Mouse (Mus musculus) liver, embryonic 14.5 days (tissue): ENCODE results near the gene Fbxl2. TPM values are rescaled to one million over a fixed set of nuclear protein-coding genes. Genes with fewer than 3 reads are reported as not detected.

Experiments
- ATAC-seq: fragments of 200-750 bp; cut with Nextera tagmentation; 2 replicates; pipeline ENCODE4 v1.8.0; 2017; ENCODE audit warnings: moderate number of reproducible peaks, mild to moderate bottlenecking, moderate library complexity; ENCODE audit not compliant: insufficient read depth
- DNase-seq, 3 experiments: peaks; one replicate each; pipeline ENCODE4 v3.0.0-alpha.2; 2012 to 2013; ENCODE audit warnings: low read depth in 3 of 3, low spot score in 3 of 3
- H3K27ac ChIP-seq: fragments of 300-500 bp; sonication (generic); 2 replicates; pipeline ENCODE4 v1.5.1; 2014; ENCODE audit warnings: moderate library complexity, mild to moderate bottlenecking, control low read depth, inconsistent platforms
- H3K27me3 ChIP-seq: fragments of 300-500 bp; sonication (generic); 2 replicates; pipeline ENCODE4 v1.6.1; 2014; ENCODE audit warnings: mild to moderate bottlenecking, low read length, moderate library complexity; ENCODE audit not compliant: control insufficient read depth, insufficient read depth
- H3K36me3 ChIP-seq: fragments of 300-500 bp; sonication (generic); replicated peaks from 2 replicates; pipeline ENCODE4 v1.6.1; 2014; ENCODE audit warnings: low read depth; ENCODE audit not compliant: control insufficient read depth, insufficient read depth
- H3K4me1 ChIP-seq, 2 experiments: fragments of 200-500 bp in 1 of 2; fragments of 300-500 bp in 1 of 2; sonication (generic) in 1 of 2; replicated peaks; 2 replicates each; pipeline ENCODE4 v1.6.1; 2012 to 2014; ENCODE audit warnings: antibody characterized with exemption in 1 of 2, inconsistent platforms in 1 of 2, low read length in 1 of 2; ENCODE audit not compliant: control insufficient read depth in 2 of 2, insufficient read depth in 2 of 2
- H3K4me2 ChIP-seq: fragments of 300-500 bp; sonication (generic); 2 replicates; pipeline ENCODE4 v1.6.1; 2014; ENCODE audit warnings: low read depth, mild to moderate bottlenecking, control low read depth, moderate library complexity
- H3K4me3 ChIP-seq, 2 experiments: fragments of 200-500 bp in 1 of 2; fragments of 300-500 bp in 1 of 2; sonication (generic) in 1 of 2; 2 replicates each; pipeline ENCODE4 v1.5.1; 2012 to 2014; ENCODE audit warnings: low read depth in 2 of 2, low read length in 2 of 2, mild to moderate bottlenecking in 2 of 2, control low read depth in 1 of 2, inconsistent platforms in 1 of 2, moderate library complexity in 1 of 2; ENCODE audit not compliant: insufficient read depth in 1 of 2
- H3K9ac ChIP-seq: fragments of 300-500 bp; sonication (generic); replicated peaks from 2 replicates; pipeline ENCODE4 v1.6.1; 2014; ENCODE audit warnings: mild to moderate bottlenecking, control low read depth, moderate library complexity
- H3K9me3 ChIP-seq: fragments of 300-500 bp; sonication (generic); 2 replicates; pipeline ENCODE4 v1.6.1; 2016; ENCODE audit warnings: low read length, mixed read lengths; ENCODE audit not compliant: control insufficient read depth
- CTCF ChIP-seq: IDR thresholded peaks from 2 replicates; pipeline ENCODE4 v1.5.1; 2016; ENCODE audit warnings: antibody characterized with exemption, low read depth, control low read depth
- EP300 ChIP-seq: IDR thresholded peaks from 2 replicates; pipeline ENCODE4 v1.6.1; 2016; ENCODE audit warnings: antibody characterized with exemption, low read depth
- WGBS: fragments of 180-500 bp; shearing (Covaris S2); extraction: QIAGEN DNeasy Blood & Tissue Kit; methylation state at CpG from one replicate; pipeline ENCODE4 v1.1.7; 2014; ENCODE audit not compliant: insufficient replicate concordance; 5-methylcytosine and 5-hydroxymethylcytosine counted together
- polyA plus RNA-seq, 2 experiments: library from polyadenylated mRNA; depleted of rRNA in 1 of 2; stranded (reverse) in 1 of 2; unstranded in 1 of 2; fragments of >200 nt; fragmentation: Nextera tagmentation in 1 of 2; extraction: Ambion mirVana in 1 of 2; gene quantifications; 2 replicates each; pipeline versions ENCODE4 v1.2.1 to v1.2.3; 2012 to 2014

Fbxl2 gene
- polyA plus RNA-seq, 2 experiments, result 0.57 to 0.80 TPM

DNA sequence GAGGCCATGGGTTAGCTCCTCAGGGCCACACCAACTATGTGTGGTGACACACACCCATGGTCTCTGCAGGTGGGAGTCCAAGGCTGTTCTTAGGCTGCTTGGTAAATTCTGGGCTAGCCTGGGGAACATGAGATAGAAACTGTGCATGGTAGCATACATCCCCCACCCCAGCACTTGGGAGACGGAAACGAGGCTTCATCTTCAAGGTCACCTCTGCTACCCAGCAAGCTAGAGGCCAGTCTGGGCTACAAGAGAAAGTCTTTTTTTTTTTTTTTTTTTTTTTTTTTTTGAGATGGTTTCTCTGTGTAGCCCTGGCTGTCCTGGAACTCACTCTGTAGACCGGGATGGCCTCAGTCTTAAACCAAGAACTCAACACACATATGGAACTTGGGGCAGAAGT lies 40.4 kb upstream of the Fbxl2 start:
- no peak for DNase-seq
- TF ChIP-seq CTCF, result no peak
- TF ChIP-seq EP300, result no peak
- H3K36me3 ChIP-seq, result no peaks in the 10 kb centered on the region

DNA sequence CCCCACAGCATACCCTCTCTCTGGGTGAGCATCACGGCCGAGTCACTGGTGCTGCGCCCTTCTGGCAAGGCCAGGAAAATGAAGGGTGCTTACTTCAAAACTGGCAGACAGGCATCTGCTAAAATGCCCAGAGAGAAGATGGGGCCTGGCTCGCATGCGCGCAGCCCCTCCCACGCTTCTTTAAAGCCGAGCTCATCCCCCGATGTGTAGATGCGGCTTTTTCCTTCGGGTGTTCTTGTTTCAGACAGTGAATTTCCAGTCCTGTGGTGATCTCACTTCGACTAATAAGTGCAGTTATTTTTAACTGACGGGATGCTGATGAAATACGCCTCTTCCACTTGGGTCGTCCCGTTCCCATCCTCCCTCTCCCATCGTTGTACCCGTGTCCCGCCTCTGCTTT lies 27.7 kb upstream of the Fbxl2 start:
- no peaks in the 10 kb centered on the region for H3K4me1 ChIP-seq

More for the DNA sequence above, 40.4 kb upstream of the Fbxl2 start:
- Histone ChIP-seq H3K4me2 (no peak overlapping the region), H3K9me3 (no peaks in the 10 kb centered on the region), H3K27ac (no peak overlapping the region), H3K4me1 (no peaks in the 10 kb centered on the region), H3K27me3 (no peaks in the 10 kb centered on the region), H3K4me3 (no peak overlapping the region), H3K9ac (no peak overlapping the region)
- no peak for ATAC-seq
- WGBS, result 63% methylated on average over 3 of the region's 3 CpGs

GRCm38 (mm10) chr9:114069372-114069771 lies 23.4 kb upstream of the Fbxl2 start:
- Histone ChIP-seq H3K9ac (no peak overlapping the region), H3K4me1 (no peaks in the 10 kb centered on the region), H3K4me2 (no peak overlapping the region), H3K9me3 (no peaks in the 10 kb centered on the region), H3K27ac (no peak overlapping the region), H3K27me3 (no peaks in the 10 kb centered on the region), H3K4me3 (no peak overlapping the region), H3K36me3 (no peaks in the 10 kb centered on the region)
- no peak for ATAC-seq
- no peak for DNase-seq
- TF ChIP-seq EP300, result no peak
- TF ChIP-seq CTCF, result no peak
- WGBS, result 46% methylated on average over 6 of the region's 6 CpGs

More for the DNA sequence above, 27.7 kb upstream of the Fbxl2 start:
- ATAC-seq, result no peak
- no peaks in the 10 kb centered on the region for H3K36me3 ChIP-seq
- H3K27me3 ChIP-seq, result no peaks in the 10 kb centered on the region
- TF ChIP-seq EP300 (no peak), CTCF (no peak)
- H3K27ac ChIP-seq, result no peak overlapping the region
- 72% methylated on average over 19 of the region's 19 CpGs for WGBS
- no peak overlapping the region for H3K4me3 ChIP-seq
- H3K9me3 ChIP-seq, result no peaks in the 10 kb centered on the region
- DNase-seq, result no peak
- no peak overlapping the region for H3K9ac ChIP-seq
- no peak overlapping the region for H3K4me2 ChIP-seq

GRCm38 (mm10) chr9:114068494-114069053 lies 22.6 kb upstream of the Fbxl2 start:
- Histone ChIP-seq H3K4me3 (no peak overlapping the region), H3K36me3 (no peaks in the 10 kb centered on the region), H3K27me3 (no peaks in the 10 kb centered on the region), H3K27ac (no peak overlapping the region), H3K9ac (no peak overlapping the region), H3K9me3 (no peaks in the 10 kb centered on the region), H3K4me2 (no peak overlapping the region), H3K4me1 (no peaks in the 10 kb centered on the region)
- DNase-seq (no peak), ATAC-seq (no peak)
- 50% methylated on average over 12 of the region's 12 CpGs for WGBS
- no peak for TF ChIP-seq EP300
- TF ChIP-seq CTCF, result no peak

- Histone ChIP-seq H3K4me1 (no peaks in the 10 kb centered on the region), H3K27me3 (peaks cover 33% of the 10 kb centered on the region), H3K4me3 (no peak within 1 kb of the TSS), H3K27ac (no peak within 1 kb of the TSS), H3K4me2 (no peak within 1 kb of the TSS), H3K36me3 (no peaks in the 10 kb centered on the region), H3K9ac (no peak within 1 kb of the TSS), H3K9me3 (no peaks in the 10 kb centered on the region)
- ATAC-seq (no peak), DNase-seq (no peak)
- TF ChIP-seq CTCF (no peak), EP300 (no peak)
- WGBS, result 2% methylated on average over 59 of the region's 60 CpGs
These were observed 11.3 kb upstream of the Fbxl2 start, which contains the start of gene Susd5 for GRCm38 (mm10) chr9:114057090-114057796. Gene Susd5 (plus strand): TSS chr9:114057140.
